Mouse (Mus musculus) cerebellum, postnatal 25 days (tissue): ENCODE data around the gene Tor1aip1.

Source experiments
- DNase-seq, 2 experiments: peaks; one replicate each; pipeline ENCODE4 v3.0.0; 2021; ENCODE audit warnings: mixed read lengths in 2 of 2

The Tor1aip1 gene

GRCm38 (mm10) chr1:156028340-156028975 is 7.8 kb downstream of the Tor1aip1 start:
- DNase-seq: no peak

GRCm38 (mm10) chr1:156027849-156028248 is 8.4 kb downstream of the Tor1aip1 start:
- DNase-seq: no peak

DNA sequence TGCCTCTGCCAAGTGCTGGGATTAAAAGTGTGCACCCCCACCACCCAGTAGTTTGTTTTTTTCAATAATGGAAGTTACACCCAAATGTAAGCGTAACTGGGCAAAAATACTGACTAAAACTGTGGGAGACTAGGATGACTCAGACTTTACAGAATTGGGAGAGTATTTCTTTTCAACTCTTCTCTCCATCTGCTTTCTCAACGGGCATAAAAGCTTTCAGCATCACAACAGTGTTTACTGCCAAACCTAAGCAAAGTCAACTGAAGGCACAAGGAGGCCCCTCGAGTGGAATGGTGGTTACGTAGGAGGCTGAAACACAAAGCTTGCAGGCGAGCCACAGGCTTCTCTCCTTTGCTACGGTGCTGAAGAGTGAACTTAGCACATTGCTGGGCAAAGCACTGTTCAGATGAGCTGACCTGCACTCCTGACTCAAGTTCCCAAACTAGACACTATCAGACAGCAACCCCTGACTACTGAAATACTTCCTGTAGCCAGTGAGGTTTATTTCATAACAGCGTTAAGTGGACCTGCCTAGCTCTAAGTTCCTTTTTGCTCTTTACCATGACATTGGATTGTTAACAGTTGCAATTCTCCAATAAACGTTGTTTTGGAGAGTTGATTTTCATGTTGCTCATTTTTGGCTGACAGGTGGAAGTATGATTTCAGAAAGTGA is 11.3 kb downstream of the Tor1aip1 start:
- DNase-seq: no peak

DNA sequence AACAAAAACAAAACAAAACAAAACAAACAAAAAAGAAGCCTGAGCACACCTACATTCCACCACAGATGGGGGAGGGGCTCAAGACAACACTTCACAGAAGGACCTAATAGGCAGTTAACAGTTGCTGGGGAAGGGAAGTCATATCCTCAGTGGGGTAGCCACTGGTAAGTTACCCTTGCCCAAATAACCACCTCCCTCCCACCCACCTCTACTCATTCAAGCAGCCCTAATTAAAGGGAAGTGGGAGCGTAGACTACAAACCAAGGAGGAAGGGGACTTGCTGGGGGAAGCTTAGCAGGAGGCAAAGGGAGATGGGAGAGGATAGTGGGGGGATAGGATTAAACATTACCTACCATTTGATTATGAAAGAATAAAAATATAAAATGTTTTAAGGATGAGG is 15.9 kb downstream of the Tor1aip1 start:
- no peak for DNase-seq

DNA sequence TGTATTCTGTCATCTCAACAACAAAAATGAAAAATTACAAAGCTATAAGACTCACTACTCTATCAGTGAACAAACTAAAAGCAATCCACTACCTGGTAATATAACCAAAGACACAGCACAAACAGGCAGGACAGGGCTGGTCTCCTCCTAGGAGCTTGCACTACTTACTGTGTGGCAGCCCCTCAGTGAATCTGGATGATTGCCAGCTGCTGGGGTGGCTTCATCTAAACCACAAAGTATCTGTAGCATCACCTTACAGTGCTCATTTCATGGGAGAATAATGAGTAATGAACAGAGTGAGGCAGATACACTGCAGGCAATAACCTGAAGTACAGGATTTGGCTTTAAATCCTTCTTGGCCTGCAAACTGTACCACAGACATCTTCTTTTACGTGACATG is 16.5 kb downstream of the Tor1aip1 start:
- no peak for DNase-seq

GRCm38 (mm10) chr1:156009003-156009402 is 27.3 kb downstream of the Tor1aip1 start:
- DNase-seq: no peak

DNA sequence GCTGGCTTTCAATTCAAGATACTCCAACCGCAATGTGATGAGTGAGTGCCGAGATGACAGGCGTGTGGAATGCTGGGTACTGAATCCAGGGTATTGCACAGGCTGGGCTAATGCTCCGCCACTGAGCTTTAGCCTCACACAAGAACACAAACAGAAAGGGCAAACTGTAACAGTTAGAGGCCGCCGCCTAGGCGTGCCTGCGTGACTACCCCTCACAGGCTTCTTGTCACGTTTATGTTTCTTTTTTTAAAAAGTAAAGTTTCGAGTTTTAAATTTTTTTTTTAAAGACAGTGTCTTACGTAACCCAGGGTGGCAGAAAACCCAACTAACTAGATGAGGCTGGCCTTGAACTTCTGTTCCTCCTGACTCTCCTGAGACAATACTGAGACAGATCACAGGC is 30.4 kb downstream of the Tor1aip1 start:
- DNase-seq: no peak

DNA sequence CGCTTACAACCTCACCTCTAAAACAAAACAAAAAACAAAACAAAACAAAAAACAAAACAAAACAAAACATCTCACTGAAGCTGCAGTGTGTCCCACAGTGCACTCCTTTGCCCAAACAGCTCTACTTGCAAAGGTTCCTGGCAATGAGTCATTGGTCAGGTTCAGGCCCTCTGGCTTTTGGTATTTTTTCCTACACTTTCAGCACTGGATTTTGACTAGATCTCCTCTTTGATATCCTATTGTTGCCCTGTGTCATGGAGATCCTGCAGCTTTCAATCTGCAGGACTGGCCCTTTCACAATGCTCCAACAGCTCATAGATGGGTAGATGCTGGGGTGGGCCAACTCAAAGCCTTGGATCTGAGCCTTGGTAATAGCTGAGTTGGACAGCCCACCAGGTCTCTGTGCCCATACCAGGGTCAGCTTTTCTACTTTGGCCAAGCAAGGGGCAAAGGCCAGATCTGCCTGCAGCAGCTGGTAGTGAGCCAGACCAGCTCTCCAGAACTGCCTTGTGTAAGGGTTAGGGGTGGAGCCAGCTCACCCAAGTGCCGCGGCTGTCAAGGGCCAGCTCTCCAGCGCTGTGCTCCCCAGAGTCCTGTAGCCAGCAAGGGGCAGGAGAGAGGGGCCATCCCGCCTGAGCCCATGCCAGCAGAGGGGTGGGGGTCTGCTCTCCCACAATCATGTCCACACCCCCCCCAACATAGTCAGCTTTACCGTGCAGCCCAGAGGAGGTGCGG is 32.9 kb downstream of the Tor1aip1 start:
- DNase-seq: no peak

GRCm38 (mm10) chr1:156002366-156002765 is 33.9 kb downstream of the Tor1aip1 start:
- DNase-seq: no peak

GRCm38 (mm10) chr1:155995612-155996011 is 40.7 kb downstream of the Tor1aip1 start:
- DNase-seq: no peak

GRCm38 (mm10) chr1:155994524-155994923 is 41.8 kb downstream of the Tor1aip1 start:
- no peak for DNase-seq

GRCm38 (mm10) chr1:155990391-155990790 is 45.9 kb downstream of the Tor1aip1 start:
- DNase-seq: no peak

DNA sequence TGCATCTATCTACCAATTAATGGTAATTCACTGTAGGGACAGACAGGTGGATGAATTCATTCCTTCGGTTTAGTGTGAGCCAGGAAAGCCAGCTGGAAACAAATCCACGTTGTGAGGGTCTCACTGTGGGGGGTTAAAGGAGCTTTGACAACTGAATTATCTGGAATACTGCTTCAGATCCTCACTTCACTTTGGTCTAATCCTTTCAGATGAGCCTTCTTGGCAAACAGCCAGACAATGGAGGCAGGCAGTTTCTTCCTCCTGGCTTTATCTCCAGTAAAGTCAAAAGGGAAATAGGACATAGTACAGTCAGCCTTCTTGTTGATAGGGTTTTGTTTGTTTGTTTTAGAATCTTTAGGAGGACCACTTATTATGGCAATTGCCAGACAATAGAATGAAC is 46.9 kb downstream of the Tor1aip1 start:
- peak in 1 of 2 experiments; percentile 23 for DNase-seq

DNA sequence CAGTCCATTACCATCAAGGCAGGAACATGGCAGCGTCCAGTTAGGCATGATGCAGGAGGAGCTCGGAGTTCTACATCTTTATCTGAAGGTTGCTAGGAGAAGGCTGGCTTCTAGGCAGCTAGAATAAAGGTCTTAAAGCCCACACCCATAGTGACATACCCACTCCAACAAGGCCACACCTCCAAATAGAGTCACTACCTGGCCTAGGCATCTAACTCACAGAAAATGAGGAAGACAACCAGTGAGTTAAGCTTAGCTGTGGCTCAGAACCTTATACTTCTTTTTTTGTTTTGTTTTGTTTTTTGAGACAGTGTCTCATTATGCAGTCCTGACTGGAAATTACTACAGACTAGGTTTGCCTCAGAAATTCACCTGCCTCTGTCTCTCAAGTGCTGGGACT is 48.7 kb downstream of the Tor1aip1 start:
- no peak for DNase-seq

GRCm38 (mm10) chr1:155974931-155975330 is 61.3 kb downstream of the Tor1aip1 start:
- no peak for DNase-seq

- peak; percentile 38 to 54 for DNase-seq
Observed at GRCm38 (mm10) chr1:155973719-155974379, 62.4 kb downstream of the Tor1aip1 start.

DNA sequence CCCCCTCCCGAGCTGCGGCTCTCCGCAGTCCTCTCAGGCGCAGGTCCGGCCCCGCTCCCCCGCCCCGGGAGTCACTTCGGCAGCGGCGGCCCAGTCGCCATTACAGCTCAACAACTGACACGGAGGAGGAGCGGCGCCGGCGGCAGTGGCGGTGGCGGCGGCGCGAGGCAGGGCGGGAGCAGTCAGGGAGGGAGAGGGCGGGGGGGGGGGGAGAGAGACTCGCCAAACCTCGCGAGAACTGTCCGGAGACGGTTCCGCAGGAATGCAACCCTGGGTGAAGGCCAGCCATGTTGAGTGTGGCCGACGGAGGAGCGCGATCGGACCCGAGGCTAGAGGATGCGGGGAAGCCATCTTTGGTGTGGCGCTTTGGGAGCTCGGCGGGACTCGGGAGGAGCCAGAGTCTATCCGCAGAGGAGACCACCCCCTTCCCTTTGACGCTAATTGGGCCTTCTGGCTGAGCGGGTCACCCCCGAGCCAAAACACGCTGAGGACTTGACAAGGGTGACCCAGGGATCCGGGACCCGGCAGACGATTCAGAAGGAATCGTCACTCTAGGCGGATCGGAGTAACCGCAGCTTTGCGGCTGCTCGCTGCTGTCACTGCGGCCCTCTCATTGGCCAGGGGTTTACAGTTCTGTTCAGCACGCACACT is 63.1 kb downstream of the Tor1aip1 start, which contains the start of gene Cep350:
Gene Cep350 (minus strand): TSS at position 188 of the 651 bp plus-strand sequence.
- peak; percentile 97 to 98 for DNase-seq

DNA sequence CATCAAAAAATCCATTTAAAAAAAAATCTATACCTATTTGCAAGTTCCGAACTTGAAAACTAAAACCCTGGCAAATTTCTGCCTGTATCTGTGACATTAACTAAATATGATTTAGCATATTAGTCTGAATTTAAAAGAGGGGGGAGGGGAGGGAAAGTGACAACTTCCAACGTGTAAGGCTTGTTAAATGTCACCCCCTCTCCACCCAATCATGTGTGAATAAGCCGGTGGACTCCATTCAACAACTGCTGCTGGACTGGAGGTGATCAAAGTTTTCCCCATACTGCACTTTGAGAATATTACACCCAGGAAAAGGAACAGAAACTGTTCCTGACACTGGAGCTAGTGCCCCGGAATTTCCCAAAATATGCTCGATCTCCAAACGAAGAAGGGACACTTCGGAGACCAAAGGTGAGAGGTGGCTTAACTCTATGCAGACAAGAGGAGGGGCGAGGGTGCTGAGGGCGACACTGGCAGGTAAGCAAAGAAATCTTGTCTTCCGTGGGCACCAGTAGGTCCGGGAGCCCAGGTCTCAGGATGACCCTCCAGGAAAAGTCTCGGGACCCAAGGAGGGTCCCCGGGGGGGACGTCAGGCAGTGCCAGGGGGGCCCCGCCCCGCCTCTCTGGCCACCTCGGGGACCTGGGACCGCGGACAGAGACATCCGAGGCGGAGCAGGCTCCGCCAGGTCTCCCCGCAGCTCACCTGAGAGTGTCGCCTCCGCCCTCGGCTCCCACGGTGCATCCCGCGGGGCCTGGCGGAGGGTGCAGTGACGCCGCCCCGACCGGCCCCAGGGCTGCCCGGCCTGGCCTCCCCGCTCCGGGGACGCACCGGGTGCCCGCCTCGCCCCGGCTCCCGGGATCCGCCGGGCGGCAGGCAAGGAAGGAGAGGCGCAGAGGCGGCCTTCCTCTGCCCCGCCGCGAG is 63.9 kb downstream of the Tor1aip1 start:
- DNase-seq: no peak
